In the genomic region with DNA sequence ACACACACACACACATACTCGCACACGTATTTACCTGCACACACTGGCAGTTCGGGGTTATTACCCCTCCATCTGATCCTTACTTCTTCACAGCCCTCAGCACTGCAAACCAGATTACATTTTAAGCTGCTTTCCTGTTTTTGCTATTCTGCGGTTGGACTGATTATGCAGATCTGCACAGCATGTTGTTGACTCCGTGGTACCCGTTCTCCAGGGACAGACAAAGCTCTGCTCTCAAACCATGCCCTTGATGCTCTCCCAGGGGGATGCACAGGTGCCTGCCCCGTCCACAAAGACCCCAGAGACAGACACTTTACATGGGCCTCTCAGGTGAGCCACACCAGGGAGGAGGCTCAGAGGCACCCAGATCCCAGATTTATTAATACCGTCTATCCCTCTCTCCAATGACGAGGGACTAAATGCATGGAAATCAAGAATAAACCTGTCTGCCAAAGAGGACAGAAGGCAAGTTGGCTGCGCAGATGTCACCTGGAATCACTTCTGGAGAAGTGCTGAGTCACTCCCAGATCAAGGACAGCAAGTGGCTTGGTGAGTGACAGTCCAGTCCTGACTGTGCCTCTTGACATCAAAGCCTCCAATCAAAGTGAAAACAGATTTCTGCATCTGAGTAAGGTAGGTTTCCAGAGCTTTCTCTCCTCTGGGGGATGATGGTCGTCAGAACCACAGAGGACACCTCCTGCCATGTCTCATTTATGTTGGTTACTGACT, we compare ENCODE assay signal across 25 mouse cellular contexts.
DNase-seq lines count a peak whose midpoint lies in the region; ATAC-seq and TF ChIP-seq lines count a peak whose summit lies in the region.
"Had no signal": no experiment of that assay in that cellular context is flagged by ENCODE, and none has a peak within 500 bp of the region (broad histone marks: within the 10 kb centered on the region; RNA-seq: fewer than 3 reads in every experiment).

No protein-coding gene starts in this region.

- 78% methylated on average over 11 of the region's 11 CpGs for WGBS in liver, adult 2 months

- no peak for TF ChIP-seq CTCF in liver, adult 2 months (IDR thresholded peaks at IDR 0.05; ENCODE audit: low read depth, low read length)

- DNase-seq in adrenal gland, adult (ENCODE audit: inconsistent age in 2 of 2, low spot score in 1 of 2) = peak; percentile 73 to 85
- DNase-seq in adrenal gland, adult 18-20 months (ENCODE audit: low spot score in 2 of 2) = no peak
- peak; percentile 19 for DNase-seq in liver, adult 2 months (ENCODE audit: extremely low read depth, low read depth, low spot score)
- no peak for DNase-seq in liver
- peak; percentile 29 for DNase-seq in adrenal gland, postnatal 10 days
- DNase-seq in c-Kit-positive CD71-positive TER-119-positive erythroid progenitor cells, embryonic 14.5 days (ENCODE audit: low spot score) = no peak
- DNase-seq in layer of hippocampus, adult 8-10 months (ENCODE audit: low spot score in 2 of 2) = no peak
- DNase-seq: cerebellum, adult 8-10 months; gastrocnemius, postnatal 36 days; heart, postnatal 36 days; kidney, adult 2 months; kidney, postnatal 10 days; right cerebral cortex, adult 18-20 months; right cerebral cortex, postnatal 4 days; thymus, adult 2 months; thymus, postnatal 4 days had no signal

- H3K27ac ChIP-seq in liver, adult 2 months (replicated peaks; ENCODE audit: insufficient read depth, low read depth, low read length) = no peak overlapping the region
- H3K27ac ChIP-seq: forebrain, embryonic 15.5 days; hindbrain, embryonic 13.5 days; liver, embryonic 15.5 days; lung, embryonic 15.5 days; macrophage; stomach, postnatal 0 days had no signal

- no peaks in the 10 kb centered on the region for H3K36me3 ChIP-seq in liver, adult 2 months (ENCODE audit: control insufficient read depth, insufficient read depth, low read length)
- H3K36me3 ChIP-seq: forebrain, embryonic 15.5 days; G1E; hindbrain, embryonic 13.5 days; liver, embryonic 15.5 days; lung, embryonic 15.5 days had no signal

- no peaks in the 10 kb centered on the region for H3K4me1 ChIP-seq in liver, adult 2 months (ENCODE audit: control insufficient read depth, insufficient read depth, low read length)
- H3K4me1 ChIP-seq: forebrain, embryonic 15.5 days; hindbrain, embryonic 13.5 days; liver, embryonic 15.5 days had no signal

- no peak overlapping the region for H3K4me3 ChIP-seq in liver, adult 2 months (ENCODE audit: insufficient read depth, low read depth, low read length)
- H3K4me3 ChIP-seq: forebrain, embryonic 15.5 days; hindbrain, embryonic 13.5 days; liver, embryonic 15.5 days; lung, embryonic 15.5 days had no signal

- no peak overlapping the region for H3K9ac ChIP-seq in liver, adult 2 months (ENCODE audit: low read depth, low read length)
- H3K9ac ChIP-seq: forebrain, embryonic 15.5 days; hindbrain, embryonic 13.5 days; liver, embryonic 15.5 days; lung, embryonic 15.5 days had no signal

- no peak for TF ChIP-seq POLR2A in liver, adult 2 months (IDR thresholded peaks at IDR 0.05; ENCODE audit: extremely low read depth, insufficient read depth, low read length)

- H3K79me2 ChIP-seq in liver, adult 2 months (ENCODE audit: control insufficient read depth, insufficient read depth, low read length) = no peaks in the 10 kb centered on the region

- H3K27me3 ChIP-seq in liver, adult 2 months (ENCODE audit: control insufficient read depth, insufficient read depth, low read length) = no peaks in the 10 kb centered on the region
- H3K27me3 ChIP-seq: forebrain, embryonic 15.5 days; hindbrain, embryonic 13.5 days; liver, embryonic 15.5 days; lung, embryonic 15.5 days; Patski had no signal

- peak; percentile 39 for ATAC-seq in neutrophil, adult 5-6 weeks (ENCODE audit: extremely low read depth, insufficient number of reproducible peaks, low FRiP score, poor library complexity, severe bottlenecking)
- ATAC-seq: forebrain, embryonic 15.5 days; Patski had no signal

Comparison
In these comparisons a context has a peak if more than half of its experiments do, and no peak if none do; other contexts are left out.
1. DNase-seq: peak in adrenal gland, adult (2 of 2), liver, adult 2 months (single experiment) and adrenal gland, postnatal 10 days (single experiment); none in adrenal gland, adult 18-20 months (0 of 2), liver (single experiment), c-Kit-positive CD71-positive TER-119-positive erythroid progenitor cells, embryonic 14.5 days (single experiment) and layer of hippocampus, adult 8-10 months (0 of 2).